Mouse (Mus musculus): ENCODE data around the gene Pbld2.
A peak's percentile ranks its signal among the peaks of the same experiment; 100 is the strongest.

- TF ChIP-seq POLR2A (IDR thresholded peaks at IDR 0.05; ENCODE audit: borderline replicate concordance, extremely low read depth, insufficient read depth, insufficient read length, poor library complexity, severe bottlenecking) (no peak), CTCF (IDR thresholded peaks at IDR 0.05; ENCODE audit: borderline replicate concordance, extremely low read depth, insufficient read depth, insufficient read length) (peak; percentile 36; the same call in 1 of the 2 replicates)
Observed at GRCm38 (mm10) chr10:63024580-63024910, 430 bp downstream of the Pbld2 start.
